Mouse (Mus musculus) kidney, embryonic 15.5 days (tissue): ENCODE measurements at regions not wholly inside any gene's neighbourhood (a gene's known extent, or its start where the extent isn't known, plus 50 kb on each side); places are given as distances from the start of the nearest gene placed in this dataset.

Experiments used
- ATAC-seq: fragments of 200-750 bp; cut with Nextera tagmentation; replicated peaks from 2 replicates; pipeline ENCODE4 v1.8.0; 2017; ENCODE audit warnings: moderate TSS enrichment; ENCODE audit not compliant: low FRiP score
- H3K27ac ChIP-seq: fragments of 300-500 bp; sonication (generic); 2 replicates; pipeline ENCODE4 v1.5.1; 2015; ENCODE audit warnings: mild to moderate bottlenecking, inconsistent platforms
- H3K27me3 ChIP-seq: fragments of 300-500 bp; sonication (generic); 2 replicates; pipeline ENCODE4 v1.6.1; 2015; ENCODE audit warnings: inconsistent platforms
- H3K36me3 ChIP-seq: fragments of 300-500 bp; sonication (generic); 2 replicates; pipeline ENCODE4 v1.6.1; 2015; ENCODE audit warnings: inconsistent platforms
- H3K4me1 ChIP-seq: fragments of 300-500 bp; sonication (generic); 2 replicates; pipeline ENCODE4 v1.6.1; 2015; ENCODE audit warnings: inconsistent platforms
- H3K4me2 ChIP-seq: fragments of 300-500 bp; sonication (generic); 2 replicates; pipeline ENCODE4 v1.6.1; 2015; ENCODE audit warnings: moderate library complexity, mild to moderate bottlenecking, inconsistent platforms
- H3K4me3 ChIP-seq: fragments of 300-500 bp; sonication (generic); replicated peaks from 2 replicates; pipeline ENCODE4 v1.5.1; 2015; ENCODE audit warnings: mild to moderate bottlenecking, inconsistent platforms
- H3K9ac ChIP-seq: fragments of 300-500 bp; sonication (generic); 2 replicates; pipeline ENCODE4 v1.6.1; 2015; ENCODE audit warnings: mild to moderate bottlenecking, inconsistent platforms
- H3K9me3 ChIP-seq: fragments of 300-500 bp; sonication (generic); replicated peaks from 2 replicates; pipeline ENCODE4 v1.6.1; 2016; ENCODE audit warnings: inconsistent platforms
- WGBS: fragments of 180-500 bp; shearing (Covaris S2); methylation state at CpG from one replicate; pipeline ENCODE4 v1.1.7; 2015; ENCODE audit warnings: mixed read lengths; 5-methylcytosine and 5-hydroxymethylcytosine counted together

DNA sequence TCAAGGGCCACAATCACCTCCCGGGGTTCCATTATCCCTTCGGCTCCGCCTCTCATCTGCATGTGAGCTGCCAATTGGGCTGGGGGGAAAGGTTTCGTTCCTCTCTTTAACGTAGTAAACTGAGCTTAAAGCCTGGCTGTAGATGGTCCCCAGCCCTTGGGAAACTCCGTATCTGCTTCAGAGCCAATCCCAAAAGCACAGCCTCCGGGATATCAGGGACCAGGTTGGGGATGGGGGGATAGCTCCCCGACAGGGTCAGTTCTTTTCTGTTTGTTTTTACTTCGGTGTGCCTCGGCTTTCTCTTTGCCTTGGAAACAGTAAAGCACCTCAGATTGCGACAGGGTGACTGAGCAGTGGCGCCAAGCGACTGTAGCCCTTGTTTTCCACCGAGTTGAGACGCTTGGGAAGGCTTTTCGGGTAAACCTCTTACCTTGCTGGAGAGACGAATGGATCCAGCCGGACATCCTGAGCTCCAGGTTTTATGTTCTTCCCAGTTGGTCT, 64.5 kb downstream of the Tfap2c start:
- 1% methylated on average over 18 of the region's 18 CpGs for WGBS

GRCm38 (mm10) chr2:172615148-172615547, 65.8 kb downstream of the Tfap2c start:
- no peak overlapping the region for H3K4me3 ChIP-seq
- 42% methylated on average over 2 of the region's 2 CpGs for WGBS

More for the DNA sequence above, 64.5 kb downstream of the Tfap2c start:
- peak overlapping the region; percentile 67 for H3K4me2 ChIP-seq
- no peaks in the 10 kb centered on the region for H3K9me3 ChIP-seq
- no peaks in the 10 kb centered on the region for H3K36me3 ChIP-seq
- H3K27me3 ChIP-seq: peaks cover 32% of the 10 kb centered on the region
- no peak overlapping the region for H3K27ac ChIP-seq
- ATAC-seq: peak; percentile 46
- peak overlapping the region; percentile 44 for H3K4me3 ChIP-seq
- peaks cover 11% of the 10 kb centered on the region for H3K4me1 ChIP-seq
- H3K9ac ChIP-seq: peak overlapping the region; percentile 36; the same call in 1 of the 2 replicates

DNA sequence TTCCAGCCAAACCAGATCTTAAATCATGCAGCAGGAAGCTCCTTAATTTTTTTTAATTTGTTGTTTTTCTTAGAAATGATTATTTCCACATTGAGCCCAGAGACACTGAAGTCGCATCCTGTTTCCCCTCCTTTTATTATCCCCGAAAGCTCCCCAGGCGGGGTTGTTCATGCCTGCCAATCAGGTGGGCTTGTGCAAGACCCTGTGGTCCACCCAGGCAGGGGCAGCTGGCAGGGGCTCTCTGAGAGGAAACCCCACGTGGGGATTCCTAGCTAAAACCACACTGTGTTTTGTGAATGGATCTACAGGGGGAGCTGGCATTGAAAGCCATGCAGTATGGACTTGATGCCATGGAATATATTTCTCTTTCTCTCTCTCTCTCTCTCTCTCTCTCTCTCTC, 66.2 kb downstream of the Tfap2c start:
- Histone ChIP-seq H3K27me3 (peaks cover 32% of the 10 kb centered on the region), H3K4me1 (peaks cover 11% of the 10 kb centered on the region), H3K4me2 (no peak overlapping the region), H3K4me3 (no peak overlapping the region), H3K27ac (no peak overlapping the region), H3K9ac (no peak overlapping the region), H3K36me3 (no peaks in the 10 kb centered on the region), H3K9me3 (no peaks in the 10 kb centered on the region)
- ATAC-seq: no peak
- WGBS: 26% methylated on average over 4 of the region's 4 CpGs

More at GRCm38 (mm10) chr2:172615148-172615547, 65.8 kb downstream of the Tfap2c start:
- ATAC-seq: no peak
- no peak overlapping the region for H3K27ac ChIP-seq
- no peak overlapping the region for H3K9ac ChIP-seq
- no peaks in the 10 kb centered on the region for H3K36me3 ChIP-seq
- H3K4me2 ChIP-seq: no peak overlapping the region
- peaks cover 11% of the 10 kb centered on the region for H3K4me1 ChIP-seq
- H3K27me3 ChIP-seq: peaks cover 32% of the 10 kb centered on the region
- H3K9me3 ChIP-seq: no peaks in the 10 kb centered on the region

DNA sequence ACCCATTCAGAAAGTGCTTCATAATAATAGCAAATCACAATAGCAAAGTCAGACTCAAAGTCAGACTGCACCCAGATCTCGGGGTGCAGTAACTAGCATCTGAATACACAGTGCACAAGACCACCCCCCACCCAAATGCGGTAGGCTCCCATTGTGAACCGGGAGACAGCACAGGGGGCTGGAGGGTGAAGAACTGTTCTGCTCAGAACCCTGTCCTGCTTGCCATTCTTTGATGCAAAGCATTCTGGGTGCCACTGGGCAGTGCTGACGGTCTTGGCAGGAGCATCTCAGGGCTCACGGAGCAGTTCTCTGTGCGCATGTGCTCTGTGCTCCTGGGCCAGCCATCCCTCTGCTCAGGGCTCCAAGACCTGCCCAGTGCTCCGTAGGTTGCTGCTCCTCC, 69.8 kb downstream of the Tfap2c start:
- Histone ChIP-seq H3K27ac (no peak overlapping the region), H3K9me3 (no peaks in the 10 kb centered on the region), H3K36me3 (no peaks in the 10 kb centered on the region), H3K4me3 (no peak overlapping the region), H3K4me1 (peaks cover 11% of the 10 kb centered on the region), H3K9ac (no peak overlapping the region), H3K4me2 (no peak overlapping the region), H3K27me3 (peaks cover 32% of the 10 kb centered on the region)
- 89% methylated on average over 7 of the region's 7 CpGs for WGBS
- ATAC-seq: no peak

- no peak overlapping the region for H3K27ac ChIP-seq
- H3K9ac ChIP-seq: no peak overlapping the region
Measured at GRCm38 (mm10) chr2:172620001-172620400, 70.6 kb downstream of the Tfap2c start.

GRCm38 (mm10) chr2:172623707-172624106, 74.3 kb downstream of the Tfap2c start:
- H3K36me3 ChIP-seq: no peaks in the 10 kb centered on the region
- no peak overlapping the region for H3K9ac ChIP-seq
- peaks cover 6% of the 10 kb centered on the region; the same call in 1 of the 2 replicates for H3K4me1 ChIP-seq
- no peak overlapping the region for H3K27ac ChIP-seq
- H3K9me3 ChIP-seq: no peaks in the 10 kb centered on the region
- peaks cover 22% of the 10 kb centered on the region for H3K27me3 ChIP-seq
- WGBS: 6% methylated on average over 14 of the region's 14 CpGs
- H3K4me2 ChIP-seq: peak overlapping the region; percentile 8; the same call in 1 of the 2 replicates
- no peak overlapping the region for H3K4me3 ChIP-seq
- no peak for ATAC-seq

More at GRCm38 (mm10) chr2:172620001-172620400, 70.6 kb downstream of the Tfap2c start:
- H3K36me3 ChIP-seq: no peaks in the 10 kb centered on the region
- WGBS: 60% methylated on average over 5 of the region's 5 CpGs
- H3K27me3 ChIP-seq: peaks cover 26% of the 10 kb centered on the region
- H3K4me3 ChIP-seq: no peak overlapping the region
- no peak overlapping the region for H3K4me2 ChIP-seq
- peaks cover 6% of the 10 kb centered on the region; the same call in 1 of the 2 replicates for H3K4me1 ChIP-seq
- H3K9me3 ChIP-seq: no peaks in the 10 kb centered on the region
- ATAC-seq: no peak

DNA sequence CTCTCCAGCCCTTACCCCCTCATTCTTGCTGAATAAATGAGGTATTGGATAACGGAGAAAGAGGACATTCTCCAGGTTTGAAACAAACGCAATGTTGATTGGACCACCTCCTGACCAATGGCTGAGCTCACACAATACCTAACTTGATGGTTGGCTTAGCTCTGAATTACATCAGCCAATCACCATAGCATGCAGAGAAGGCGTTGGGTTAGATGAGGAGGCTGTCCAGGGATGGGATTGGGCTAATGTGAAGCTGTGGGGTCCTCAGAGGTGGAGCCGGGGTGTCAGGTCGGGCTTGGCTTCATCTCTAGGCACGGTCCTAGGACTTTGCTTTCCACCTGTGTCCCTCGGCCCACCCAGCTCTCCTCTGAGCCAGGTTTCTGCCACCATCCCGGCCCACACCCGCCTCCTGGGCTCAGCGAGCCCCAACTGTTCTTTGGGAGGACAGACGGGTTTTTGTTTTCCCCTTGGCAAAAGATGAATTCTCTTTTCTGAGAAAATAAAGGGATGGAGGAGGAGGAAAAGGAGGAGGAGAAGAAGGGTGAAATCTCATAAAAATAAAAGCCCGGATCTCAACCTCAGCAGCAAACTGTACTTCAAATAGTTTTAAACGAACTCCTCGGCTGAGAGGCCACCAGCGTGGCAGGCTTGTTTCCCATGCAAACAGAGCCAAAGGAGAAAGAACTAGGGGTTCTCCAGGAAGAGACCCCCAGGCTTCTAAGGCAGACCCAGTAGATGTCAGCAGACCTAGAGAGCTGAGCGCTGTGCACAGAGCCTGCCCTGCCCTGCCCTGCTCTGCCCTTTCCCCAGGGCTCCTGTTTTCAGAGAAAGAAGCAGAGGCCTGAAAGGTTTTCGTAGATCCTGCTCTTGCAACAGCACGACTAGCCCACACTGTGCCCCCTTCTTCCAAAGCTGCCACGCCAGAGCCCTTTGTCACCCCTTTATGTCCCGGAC, 78.2 kb downstream of the Tfap2c start:
- no peaks in the 10 kb centered on the region for H3K9me3 ChIP-seq
- no peak for ATAC-seq
- H3K9ac ChIP-seq: no peak overlapping the region
- peaks cover 6% of the 10 kb centered on the region; the same call in 1 of the 2 replicates for H3K4me1 ChIP-seq
- no peak overlapping the region for H3K4me2 ChIP-seq
- H3K27ac ChIP-seq: no peak overlapping the region
- H3K4me3 ChIP-seq: no peak overlapping the region
- 75% methylated on average over 20 of the region's 20 CpGs for WGBS
- peaks cover 17% of the 10 kb centered on the region for H3K27me3 ChIP-seq
- no peaks in the 10 kb centered on the region for H3K36me3 ChIP-seq

GRCm38 (mm10) chr2:172630333-172630732, 80.9 kb downstream of the Tfap2c start:
- ATAC-seq: no peak

DNA sequence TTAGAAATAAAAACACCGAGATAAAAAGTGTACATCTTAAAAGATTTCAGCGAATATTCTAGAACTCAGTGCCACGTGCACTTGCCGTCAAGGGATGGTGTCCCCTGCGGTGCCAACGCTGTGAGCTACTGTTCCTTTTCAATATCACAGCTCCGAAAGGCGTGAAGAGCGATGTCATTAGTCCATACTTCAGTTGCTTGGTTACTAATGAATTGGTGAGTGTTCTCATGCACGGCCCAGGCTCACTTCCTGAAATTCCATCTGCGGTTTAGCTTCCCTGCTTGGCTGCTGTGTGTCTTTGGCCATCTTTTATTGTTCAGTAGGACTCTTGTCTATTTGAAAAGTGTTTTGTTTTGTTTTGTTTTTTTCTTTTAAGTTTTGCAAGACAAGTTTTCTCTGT, 93.2 kb downstream of the Tfap2c start:
- H3K9ac ChIP-seq: no peak overlapping the region
- peaks cover 26% of the 10 kb centered on the region for H3K4me1 ChIP-seq
- H3K4me2 ChIP-seq: no peak overlapping the region
- no peak overlapping the region for H3K27ac ChIP-seq
- H3K36me3 ChIP-seq: no peaks in the 10 kb centered on the region
- no peaks in the 10 kb centered on the region; the same call in 1 of the 2 replicates for H3K9me3 ChIP-seq
- H3K27me3 ChIP-seq: peaks cover 33% of the 10 kb centered on the region
- no peak for ATAC-seq
- no peak overlapping the region for H3K4me3 ChIP-seq
- 71% methylated on average over 11 of the region's 11 CpGs for WGBS

More at GRCm38 (mm10) chr2:172630333-172630732, 80.9 kb downstream of the Tfap2c start:
- Histone ChIP-seq H3K9ac (no peak overlapping the region), H3K9me3 (no peaks in the 10 kb centered on the region), H3K27me3 (0 out of 2 replicates have a peak, but pooled peaks cover 4% of the 10 kb centered on the region), H3K36me3 (no peaks in the 10 kb centered on the region), H3K4me2 (no peak overlapping the region), H3K4me1 (no peaks in the 10 kb centered on the region), H3K27ac (no peak overlapping the region), H3K4me3 (no peak overlapping the region)
- WGBS: 67% methylated on average over 3 of the region's 3 CpGs

- peak overlapping the region; percentile 39 for H3K4me2 ChIP-seq
- H3K4me1 ChIP-seq: peaks cover 26% of the 10 kb centered on the region
- H3K4me3 ChIP-seq: no peak overlapping the region
- WGBS: 7% methylated on average over 12 of the region's 12 CpGs
- H3K9me3 ChIP-seq: no peaks in the 10 kb centered on the region; the same call in 1 of the 2 replicates
- no peaks in the 10 kb centered on the region for H3K36me3 ChIP-seq
- no peak overlapping the region for H3K9ac ChIP-seq
- peaks cover 40% of the 10 kb centered on the region for H3K27me3 ChIP-seq
- 0 out of 2 replicates have a peak, but pooled peaks have one; percentile 49 for ATAC-seq
- H3K27ac ChIP-seq: no peak overlapping the region; the same call in 1 of the 2 replicates
Measured at GRCm38 (mm10) chr2:172643860-172644259, 94.5 kb downstream of the Tfap2c start.

- no peak overlapping the region for H3K4me2 ChIP-seq
- no peak overlapping the region for H3K9ac ChIP-seq
- H3K36me3 ChIP-seq: no peaks in the 10 kb centered on the region
- peaks cover 40% of the 10 kb centered on the region for H3K27me3 ChIP-seq
- H3K27ac ChIP-seq: no peak overlapping the region
- H3K9me3 ChIP-seq: no peaks in the 10 kb centered on the region; the same call in 1 of the 2 replicates
- no peak overlapping the region for H3K4me3 ChIP-seq
- H3K4me1 ChIP-seq: peaks cover 26% of the 10 kb centered on the region
- WGBS: 30% methylated on average over 6 of the region's 6 CpGs
- no peak for ATAC-seq
Measured at GRCm38 (mm10) chr2:172644451-172644850, 95.1 kb downstream of the Tfap2c start.

GRCm38 (mm10) chr2:172648072-172648471, 98.7 kb downstream of the Tfap2c start:
- Histone ChIP-seq H3K9me3 (no peaks in the 10 kb centered on the region), H3K9ac (no peak overlapping the region), H3K4me1 (peaks cover 24% of the 10 kb centered on the region), H3K4me3 (no peak overlapping the region), H3K4me2 (no peak overlapping the region), H3K27me3 (peaks cover 44% of the 10 kb centered on the region), H3K36me3 (no peaks in the 10 kb centered on the region), H3K27ac (no peak overlapping the region)
- ATAC-seq: no peak
- 66% methylated on average over 11 of the region's 11 CpGs for WGBS
